Mouse (Mus musculus): ENCODE measurements around the gene Gabbr2.

GRCm38 (mm10) chr4:46710018-46710417 is 281.7 kb downstream of the Gabbr2 start:
- TF ChIP-seq CTCF (IDR thresholded peaks at IDR 0.05; ENCODE audit: borderline replicate concordance, insufficient read depth, low read depth, low read length) (no peak), POLR2A (IDR thresholded peaks at IDR 0.05; ENCODE audit: borderline replicate concordance, insufficient read depth, low read length) (no peak)

Measured in cerebellum, adult 2 months (tissue).